Mouse (Mus musculus) stomach, postnatal 0 days (tissue): ENCODE results near the gene Cftr. TPM values are rescaled to one million over a fixed set of nuclear protein-coding genes. Genes with fewer than 3 reads are reported as not detected.

Experiments
- ATAC-seq: fragments of 200-750 bp; cut with Nextera tagmentation; 2 replicates; pipeline ENCODE4 v1.8.0; 2017; ENCODE audit not compliant: low FRiP score, low TSS enrichment
- DNase-seq: peaks from one replicate; pipeline ENCODE4 v3.0.0-alpha.2; 2016; ENCODE audit warnings: low spot score
- H3K27ac ChIP-seq: fragments of 300-500 bp; sonication (generic); replicated peaks from 2 replicates; pipeline ENCODE4 v1.5.1; 2014; ENCODE audit warnings: mild to moderate bottlenecking, control low read depth
- H3K27me3 ChIP-seq: fragments of 300-500 bp; sonication (generic); 2 replicates; pipeline ENCODE4 v1.6.1; 2014; ENCODE audit warnings: low read length; ENCODE audit not compliant: control insufficient read depth, insufficient read depth
- H3K36me3 ChIP-seq: fragments of 300-500 bp; sonication (generic); 2 replicates; pipeline ENCODE4 v1.6.1; 2014; ENCODE audit warnings: low read length, mixed read lengths; ENCODE audit not compliant: control insufficient read depth, insufficient read depth
- H3K4me1 ChIP-seq: fragments of 300-500 bp; sonication (generic); replicated peaks from 2 replicates; pipeline ENCODE4 v1.6.1; 2014; ENCODE audit warnings: antibody characterized with exemption; ENCODE audit not compliant: control insufficient read depth, insufficient read depth
- H3K4me2 ChIP-seq: fragments of 300-500 bp; sonication (generic); replicated peaks from 2 replicates; pipeline ENCODE4 v1.6.1; 2014; ENCODE audit warnings: low read depth, mild to moderate bottlenecking, control low read depth, moderate library complexity
- H3K4me3 ChIP-seq: fragments of 300-500 bp; sonication (generic); 2 replicates; pipeline ENCODE4 v1.5.1; 2014; ENCODE audit warnings: low read depth, low read length, control low read depth
- H3K9ac ChIP-seq: fragments of 300-500 bp; sonication (generic); 2 replicates; pipeline ENCODE4 v1.6.1; 2014; ENCODE audit warnings: mild to moderate bottlenecking, low read length, control low read depth, mixed read lengths
- H3K9me3 ChIP-seq: fragments of 300-500 bp; sonication (generic); 2 replicates; pipeline ENCODE4 v1.6.1; 2016; ENCODE audit warnings: low read length; ENCODE audit not compliant: control insufficient read depth
- CTCF ChIP-seq: IDR thresholded peaks from 2 replicates; pipeline ENCODE4 v1.5.1; 2016; ENCODE audit warnings: antibody characterized with exemption, low read depth, mild to moderate bottlenecking, moderate library complexity
- EP300 ChIP-seq: optimal IDR thresholded peaks from 2 replicates; pipeline ENCODE3; 2016; ENCODE audit warnings: antibody characterized with exemption
- WGBS: fragments of 180-500 bp; shearing (Covaris S2); extraction: QIAGEN DNeasy Blood & Tissue Kit; methylation state at CpG from one replicate; pipeline ENCODE4 v1.1.7; 2014; 5-methylcytosine and 5-hydroxymethylcytosine counted together
- polyA plus RNA-seq: library from polyadenylated mRNA; unstranded; fragments of >200 nt; fragmentation: Nextera tagmentation; extraction: Ambion mirVana; gene quantifications from 2 replicates; pipeline ENCODE4 v1.2.1, GENCODE M21; 2015

Gene Cftr
- polyA plus RNA-seq, 1 experiment from 2014 or later = 0.57 TPM

GRCm38 (mm10) chr6:18360955-18361354 is 190.5 kb downstream of the Cftr start:
- H3K36me3 ChIP-seq = no peaks in the 10 kb centered on the region
- no peaks in the 10 kb centered on the region for H3K9me3 ChIP-seq
- TF ChIP-seq CTCF (peak; percentile 34; the same call in 1 of the 2 replicates), EP300 (no peak)
- H3K4me1 ChIP-seq = no peaks in the 10 kb centered on the region
- DNase-seq (no peak), ATAC-seq (no peak)
- H3K4me2 ChIP-seq = no peak overlapping the region
- H3K27ac ChIP-seq = no peak overlapping the region
- H3K4me3 ChIP-seq = no peak overlapping the region
- no peak overlapping the region for H3K9ac ChIP-seq
- H3K27me3 ChIP-seq = no peaks in the 10 kb centered on the region

GRCm38 (mm10) chr6:18362232-18362631 is 191.7 kb downstream of the Cftr start:
- Histone ChIP-seq H3K4me3 (no peak overlapping the region), H3K9me3 (no peaks in the 10 kb centered on the region), H3K36me3 (no peaks in the 10 kb centered on the region), H3K27ac (no peak overlapping the region), H3K9ac (no peak overlapping the region), H3K4me1 (no peaks in the 10 kb centered on the region), H3K4me2 (no peak overlapping the region), H3K27me3 (no peaks in the 10 kb centered on the region)
- no peak for TF ChIP-seq EP300
- TF ChIP-seq CTCF = no peak
- 78% methylated on average over 5 of the region's 5 CpGs for WGBS
- DNase-seq = no peak
- ATAC-seq = no peak

- 89% methylated on average over 3 of the region's 3 CpGs for WGBS
- TF ChIP-seq EP300 (no peak), CTCF (no peak)
Measured at GRCm38 (mm10) chr6:18369054-18369453, 198.6 kb downstream of the Cftr start.

GRCm38 (mm10) chr6:18369723-18370122 is 199.2 kb downstream of the Cftr start:
- DNase-seq = no peak
- Histone ChIP-seq H3K4me2 (no peak overlapping the region), H3K4me3 (no peak overlapping the region), H3K36me3 (no peaks in the 10 kb centered on the region), H3K27me3 (no peaks in the 10 kb centered on the region), H3K9ac (no peak overlapping the region), H3K9me3 (no peaks in the 10 kb centered on the region), H3K4me1 (no peaks in the 10 kb centered on the region), H3K27ac (no peak overlapping the region)
- no peak for TF ChIP-seq EP300
- no peak for TF ChIP-seq CTCF
- 92% methylated on average over 4 of the region's 4 CpGs for WGBS
- no peak for ATAC-seq

More at GRCm38 (mm10) chr6:18369054-18369453, 198.6 kb downstream of the Cftr start:
- Histone ChIP-seq H3K9ac (no peak overlapping the region), H3K9me3 (no peaks in the 10 kb centered on the region), H3K4me2 (no peak overlapping the region), H3K36me3 (no peaks in the 10 kb centered on the region), H3K27ac (no peak overlapping the region), H3K4me3 (no peak overlapping the region), H3K27me3 (no peaks in the 10 kb centered on the region), H3K4me1 (no peaks in the 10 kb centered on the region)
- ATAC-seq (no peak), DNase-seq (no peak)

Other genes with a start within 250 kb of the Cftr start
- gene Wnt2, start 140.1 kb upstream of the Cftr start, polyA plus RNA-seq = 0.79 and 1.3 TPM in 2 replicates
- not detected in 2 replicates for gene Asz1, start 61.6 kb upstream of the Cftr start, polyA plus RNA-seq